Mouse (Mus musculus): ENCODE data around the gene Galr2. TPM values are rescaled to one million over a fixed set of nuclear protein-coding genes. Genes with fewer than 3 reads are reported as not detected.

Gene Galr2
- polyA plus RNA-seq, 1 experiment from 2014 or later = 2.2 TPM

DNA sequence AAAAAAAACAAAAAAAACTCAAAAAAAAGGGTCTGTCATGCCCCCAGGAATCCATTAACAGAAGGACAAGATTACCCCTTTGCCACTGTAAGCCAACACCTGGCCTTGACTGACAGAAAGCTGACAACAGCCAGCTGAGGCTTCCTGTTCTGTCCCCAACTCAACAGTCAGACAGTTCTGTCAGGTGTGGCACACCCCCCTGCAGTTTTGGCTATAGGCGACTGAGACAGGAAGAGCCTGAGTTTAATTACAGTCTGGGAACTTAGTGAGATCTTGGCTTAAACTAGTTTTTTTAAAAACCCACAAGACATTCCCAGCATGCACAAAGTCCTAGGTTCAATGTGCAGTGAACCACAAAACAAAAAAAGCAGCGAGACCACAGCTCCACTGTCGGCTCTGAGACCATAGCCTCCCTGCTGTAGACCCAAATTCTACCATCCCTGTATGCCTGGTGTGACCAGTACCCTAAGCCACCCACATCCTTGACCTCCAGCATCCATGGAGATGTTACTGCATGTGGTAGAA, 27.6 kb upstream of the Galr2 start:
- ChIA-PET POLR2A (no interaction called here), CTCF (no interaction called here)
- ATAC-seq (no peak), DNase-seq (ENCODE audit: low read depth, low spot score) (no peak)
- TF ChIP-seq CTCF (IDR thresholded peaks at IDR 0.05) = no peak
- in situ Hi-C loops (cut with MboI; ENCODE audit: low pct_unique_long_range_greater_than_20kb) = no loop called here
- no peaks in the 10 kb centered on the region for H3K27me3 ChIP-seq

DNA sequence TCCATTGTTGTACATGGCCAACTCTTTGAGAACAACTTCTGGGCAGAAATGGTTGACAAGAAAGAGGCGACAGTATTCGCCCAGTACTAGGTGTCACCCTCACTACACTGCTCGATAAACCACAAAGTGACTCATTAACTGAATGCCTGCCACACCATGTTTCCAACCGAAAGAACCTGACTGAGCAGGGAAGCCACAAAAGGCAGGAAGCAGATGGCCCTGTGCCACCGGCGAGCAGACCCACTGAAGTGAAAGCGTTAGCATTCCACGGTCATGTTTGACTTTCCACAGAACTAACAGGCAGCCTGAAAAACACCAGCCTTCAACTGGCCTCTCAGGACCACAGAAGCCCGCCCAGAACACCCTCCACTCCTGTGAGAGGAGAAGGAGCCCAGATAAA, 26.1 kb upstream of the Galr2 start:
- H3K27me3 ChIP-seq = no peaks in the 10 kb centered on the region
- CTCF ChIA-PET = no interaction called here
- ATAC-seq (peak; percentile 28), DNase-seq (ENCODE audit: low read depth, low spot score) (no peak)
- in situ Hi-C loops (cut with MboI; ENCODE audit: low pct_unique_long_range_greater_than_20kb) = no loop called here
- POLR2A ChIA-PET = interaction anchor here (0.6 kb wide), 1 partner anchor 323 kb away, joined by 5 read pairs; no protein-coding TSS in a partner anchor
- TF ChIP-seq CTCF (IDR thresholded peaks at IDR 0.05) = no peak

DNA sequence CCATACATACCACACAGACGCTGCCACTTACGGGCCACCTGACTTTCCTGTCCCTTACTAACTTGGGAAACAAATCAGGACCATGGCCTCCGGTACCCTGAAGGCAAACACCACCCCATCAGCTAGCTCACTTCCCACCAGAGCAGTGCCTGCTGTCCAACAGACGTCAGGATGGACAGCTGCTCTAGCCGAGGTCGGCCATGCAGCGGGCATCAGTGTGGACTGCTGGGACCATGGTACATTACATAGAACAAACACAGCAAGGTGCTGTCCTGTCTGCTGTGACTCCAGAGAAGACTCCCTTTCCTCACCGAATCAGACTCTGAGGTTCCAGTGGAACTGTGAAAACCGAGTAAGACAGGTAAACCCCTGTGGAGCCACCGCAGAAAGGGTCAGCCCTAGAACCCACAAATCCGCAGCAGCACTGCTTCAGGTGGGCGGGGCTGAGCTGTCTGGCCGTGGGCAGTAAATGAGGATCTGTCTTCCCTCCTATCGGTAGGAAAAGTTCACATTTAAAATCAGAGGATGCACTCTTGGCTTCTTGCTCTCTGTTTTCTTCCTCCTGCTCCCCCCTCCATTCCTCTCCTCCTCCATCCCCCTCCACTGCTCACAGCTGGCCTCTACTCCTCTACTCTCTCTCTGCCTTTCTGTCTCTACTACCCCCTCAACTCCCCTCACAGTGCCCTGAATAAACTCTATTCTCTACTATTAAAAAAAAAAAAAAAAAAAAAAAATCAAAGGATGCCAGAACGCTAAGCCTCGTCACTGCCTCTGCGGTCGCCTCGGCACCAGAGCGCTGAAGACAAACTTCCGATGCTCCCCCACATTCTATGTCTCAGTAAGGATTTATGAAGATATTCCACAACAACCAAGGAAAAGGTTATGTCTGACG, 25.4 kb upstream of the Galr2 start:
- no peaks in the 10 kb centered on the region for H3K27me3 ChIP-seq
- no peak for DNase-seq (ENCODE audit: low read depth, low spot score)
- no peak for ATAC-seq
- in situ Hi-C loops (cut with MboI; ENCODE audit: low pct_unique_long_range_greater_than_20kb) = no loop called here
- TF ChIP-seq CTCF (IDR thresholded peaks at IDR 0.05) = no peak
- ChIA-PET CTCF (no interaction called here), POLR2A (no interaction called here)

DNA sequence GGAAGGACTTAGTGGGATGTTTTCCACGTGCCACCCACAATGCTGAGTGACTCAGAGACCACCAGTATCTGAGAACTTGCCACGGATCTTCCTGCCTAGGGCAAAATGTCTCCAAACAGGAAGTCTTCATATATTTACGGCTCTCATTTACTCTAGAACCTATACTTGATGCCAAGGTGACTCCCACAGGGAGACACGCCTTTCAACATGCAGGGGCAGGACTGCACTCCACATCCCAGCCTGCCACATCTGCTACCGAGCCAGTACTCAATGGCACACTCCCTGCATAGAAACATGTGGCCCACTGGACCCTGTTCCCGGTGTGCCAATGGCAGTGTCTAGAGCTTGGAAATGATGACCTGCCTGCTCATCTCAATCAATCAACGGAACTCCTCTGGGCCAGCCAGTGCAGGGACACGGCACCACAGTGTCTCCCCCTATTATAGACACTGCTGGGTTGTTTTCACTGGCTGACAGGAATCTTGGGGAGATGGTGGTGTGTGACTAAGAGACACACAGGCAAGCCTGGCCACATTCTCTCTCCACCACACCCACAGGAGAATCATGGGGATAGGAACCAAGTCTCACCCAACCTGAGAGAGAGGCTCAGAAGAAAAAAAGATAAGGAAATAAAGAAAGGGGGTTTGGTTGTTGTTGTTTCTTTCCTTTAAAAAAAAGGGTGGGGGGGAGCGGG, 24.6 kb upstream of the Galr2 start:
- TF ChIP-seq CTCF (IDR thresholded peaks at IDR 0.05) = no peak
- CTCF ChIA-PET = interaction anchor here (1.7 to 2.8 kb wide), 2 partner anchors 12 to 30 kb away, joined by 6 to 8 read pairs; no protein-coding TSS in a partner anchor
- POLR2A ChIA-PET = no interaction called here
- DNase-seq (ENCODE audit: low read depth, low spot score) (no peak), ATAC-seq (no peak)
- no peaks in the 10 kb centered on the region for H3K27me3 ChIP-seq
- in situ Hi-C loops (cut with MboI; ENCODE audit: low pct_unique_long_range_greater_than_20kb) = no loop called here

DNA sequence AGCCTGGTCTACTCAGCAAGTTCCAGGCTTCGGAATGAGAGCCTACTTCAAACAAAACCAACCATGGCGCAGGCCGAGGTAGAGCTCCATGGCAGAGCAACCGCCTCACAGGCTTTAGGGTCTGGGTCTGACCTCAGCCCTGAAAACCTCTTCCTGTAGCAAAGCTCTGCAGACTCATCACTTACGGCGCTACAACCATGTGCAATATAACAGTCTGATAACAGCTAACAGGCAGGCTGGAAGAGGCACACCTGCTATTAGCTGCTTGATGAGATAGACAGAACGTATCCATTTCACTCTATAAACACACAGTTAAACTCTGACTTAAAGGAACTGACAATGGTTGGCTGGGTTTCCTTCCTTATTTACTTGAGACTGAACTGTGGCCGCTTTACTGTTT, 21.3 kb upstream of the Galr2 start:
- no peak for DNase-seq (ENCODE audit: low read depth, low spot score)
- TF ChIP-seq CTCF (IDR thresholded peaks at IDR 0.05) = no peak
- POLR2A ChIA-PET = interaction anchor here (1.1 to 1.4 kb wide), 2 partner anchors 10 to 32 kb away, joined by 3 to 4 read pairs; no protein-coding TSS in a partner anchor
- CTCF ChIA-PET = interaction anchor here (1.3 kb wide), 1 partner anchor 8 kb away, joined by 3 read pairs; no protein-coding TSS in a partner anchor
- H3K27me3 ChIP-seq = no peaks in the 10 kb centered on the region
- in situ Hi-C loops (cut with MboI; ENCODE audit: low pct_unique_long_range_greater_than_20kb) = no loop called here
- ATAC-seq = no peak

DNA sequence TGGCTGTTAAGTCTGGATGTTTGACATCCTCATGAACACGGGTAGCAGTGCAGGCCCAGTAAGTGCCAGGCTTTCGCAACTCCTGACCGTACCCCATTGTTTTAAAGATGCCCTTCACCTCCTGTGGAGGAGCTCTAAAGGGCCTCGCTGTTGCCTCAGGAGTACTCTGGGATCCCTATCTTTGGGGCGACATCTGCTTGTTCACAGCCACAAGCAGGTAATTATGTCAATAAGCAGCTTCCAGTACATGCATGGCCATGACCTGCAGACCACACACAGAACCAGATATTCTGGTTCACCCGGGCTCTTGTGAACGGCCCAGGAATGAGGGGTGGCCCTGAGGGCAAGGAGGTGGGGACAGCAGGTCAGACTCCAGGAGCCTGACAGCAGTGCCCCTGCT, 20.5 kb upstream of the Galr2 start:
- no peak for ATAC-seq
- in situ Hi-C loops (cut with MboI; ENCODE audit: low pct_unique_long_range_greater_than_20kb) = no loop called here
- CTCF ChIA-PET = interaction anchor here (1.3 kb wide), 1 partner anchor 8 kb away, joined by 3 read pairs; no protein-coding TSS in a partner anchor
- POLR2A ChIA-PET = interaction anchor here (1.1 to 1.4 kb wide), 2 partner anchors 9 to 33 kb away, joined by 3 to 4 read pairs; no protein-coding TSS in a partner anchor
- no peak for TF ChIP-seq CTCF (IDR thresholded peaks at IDR 0.05)
- no peak for DNase-seq (ENCODE audit: low read depth, low spot score)
- H3K27me3 ChIP-seq = no peaks in the 10 kb centered on the region

DNA sequence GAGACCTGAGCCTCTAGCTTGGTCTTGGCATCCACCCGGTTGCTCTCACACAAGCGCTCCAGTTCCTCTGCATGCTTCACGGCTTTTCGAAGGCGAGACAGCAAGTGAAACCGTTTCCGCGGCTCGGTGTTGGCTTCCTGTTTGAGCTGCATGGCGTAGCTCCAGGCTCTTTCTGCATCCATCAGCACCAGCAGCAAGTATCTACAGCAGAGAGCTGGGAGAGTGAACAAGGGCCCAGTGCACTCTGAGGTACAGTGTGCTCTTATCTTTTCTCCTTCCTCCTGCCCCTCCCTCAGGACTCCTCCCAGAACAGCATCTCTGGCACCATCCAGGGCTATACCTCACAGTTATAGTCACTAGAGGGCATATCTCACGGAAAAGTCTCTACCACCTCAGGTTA, 15.4 kb upstream of the Galr2 start:
- no peak for TF ChIP-seq CTCF (IDR thresholded peaks at IDR 0.05)
- POLR2A ChIA-PET = no interaction called here
- DNase-seq (ENCODE audit: low read depth, low spot score) (no peak), ATAC-seq (no peak)
- H3K27me3 ChIP-seq = no peaks in the 10 kb centered on the region
- CTCF ChIA-PET = no interaction called here
- in situ Hi-C loops (cut with MboI; ENCODE audit: low pct_unique_long_range_greater_than_20kb) = no loop called here

DNA sequence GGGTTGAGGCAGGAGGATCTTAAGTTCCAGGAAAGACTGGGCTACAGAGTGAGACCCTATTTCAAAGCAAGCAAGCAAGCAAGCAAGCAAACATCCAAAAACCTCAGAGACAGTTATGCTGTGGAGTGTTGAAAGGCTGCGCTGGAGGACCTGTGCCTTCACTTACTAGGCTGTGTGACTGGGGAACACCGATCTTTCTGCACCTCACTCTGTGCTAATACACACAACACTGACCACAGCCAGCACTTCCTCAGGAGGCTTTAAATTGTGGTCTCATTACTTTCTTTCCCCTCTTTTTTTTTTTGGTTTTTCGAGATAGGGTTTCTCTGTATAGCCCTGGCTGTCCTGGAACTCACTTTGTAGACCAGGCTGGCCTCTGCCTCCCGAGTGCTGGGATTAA, 14.9 kb upstream of the Galr2 start:
- no peak for TF ChIP-seq CTCF (IDR thresholded peaks at IDR 0.05)
- no peak for ATAC-seq
- ChIA-PET CTCF (interaction anchor here (2.3 kb wide), 1 partner anchor 27 kb away, joined by 9 read pairs; the partner anchor contains the start of gene Evpl), POLR2A (no interaction called here)
- in situ Hi-C loops (cut with MboI; ENCODE audit: low pct_unique_long_range_greater_than_20kb) = no loop called here
- DNase-seq (ENCODE audit: low read depth, low spot score) = no peak
- H3K27me3 ChIP-seq = no peaks in the 10 kb centered on the region

DNA sequence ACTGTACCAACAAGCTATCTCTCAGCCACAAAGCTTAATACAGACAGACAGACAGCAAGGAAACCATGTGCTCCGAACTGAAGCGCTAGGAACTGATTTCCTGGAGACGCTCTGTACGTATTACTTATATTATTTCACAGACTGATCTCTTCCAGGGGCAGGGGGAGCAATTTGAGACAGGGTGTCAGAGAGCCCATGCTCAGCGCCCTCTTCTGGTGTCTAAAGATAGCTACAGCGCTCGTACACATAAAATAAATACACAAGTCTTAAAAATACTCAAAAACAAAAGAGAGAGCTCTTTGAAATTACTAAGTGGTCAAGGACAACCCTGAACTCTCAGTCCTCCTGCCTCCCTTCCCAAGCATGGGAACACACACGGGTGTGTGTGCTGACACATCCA, 13.1 kb upstream of the Galr2 start:
- in situ Hi-C loops (cut with MboI; ENCODE audit: low pct_unique_long_range_greater_than_20kb) = no loop called here
- no peaks in the 10 kb centered on the region for H3K27me3 ChIP-seq
- ATAC-seq (no peak), DNase-seq (ENCODE audit: low read depth, low spot score) (no peak)
- CTCF ChIA-PET = interaction anchor here (0.7 to 2.4 kb wide), 8 partner anchors 8 to 46 kb away, joined by 3 to 12 read pairs (median 4); partner anchors contain the start of gene Evpl
- POLR2A ChIA-PET = no interaction called here
- TF ChIP-seq CTCF (IDR thresholded peaks at IDR 0.05) = no peak

DNA sequence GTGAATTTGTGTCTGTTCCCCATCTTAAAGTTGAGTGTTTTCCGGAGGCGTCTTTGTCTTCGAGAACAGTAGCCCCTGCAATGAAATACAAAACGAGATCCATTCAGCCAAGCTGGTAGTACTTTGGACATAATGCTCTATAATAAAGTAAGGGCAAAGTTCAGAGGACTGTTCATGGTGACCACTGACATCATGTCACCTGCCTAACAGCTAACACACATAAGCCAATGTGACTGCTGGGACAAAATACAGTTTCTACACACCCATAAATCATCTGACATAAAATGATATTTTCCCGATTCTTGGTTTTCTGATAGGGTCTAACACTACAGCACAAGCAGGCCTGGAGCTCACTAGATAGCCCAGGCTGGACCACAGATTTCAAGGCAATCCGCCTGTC, 12.4 kb upstream of the Galr2 start:
- ATAC-seq (no peak), DNase-seq (ENCODE audit: low read depth, low spot score) (no peak)
- ChIA-PET CTCF (interaction anchor here (1.2 to 2.4 kb wide), 7 partner anchors 9 to 46 kb away, joined by 3 to 12 read pairs (median 5); partner anchors contain the start of gene Evpl), POLR2A (interaction anchor here (0.6 kb wide), 1 partner anchor 235 kb away, joined by 7 read pairs; no protein-coding TSS in a partner anchor)
- in situ Hi-C loops (cut with MboI; ENCODE audit: low pct_unique_long_range_greater_than_20kb) = no loop called here
- H3K27me3 ChIP-seq = no peaks in the 10 kb centered on the region
- no peak for TF ChIP-seq CTCF (IDR thresholded peaks at IDR 0.05)

Data from Patski (cell line).